Mouse (Mus musculus) heart, postnatal 4 days (tissue): ENCODE measurements around the gene Atg5. TPM values are rescaled to one million over a fixed set of nuclear protein-coding genes. Genes with fewer than 3 reads are reported as not detected.

Experiments used
- DNase-seq: peaks from one replicate; pipeline ENCODE4 v3.0.0; 2021
- total RNA-seq, 2 experiments: library from RNA; stranded (reverse); gene quantifications; 2 replicates each; pipeline ENCODE4 v1.2.3; 2021

The Atg5 gene
- total RNA-seq, 2 experiments from 2014 or later = 15.6 to 15.7 TPM

GRCm38 (mm10) chr10:44354393-44354792, 86.2 kb downstream of the Atg5 start:
- no peak for DNase-seq

GRCm38 (mm10) chr10:44355216-44355615, 87.1 kb downstream of the Atg5 start:
- DNase-seq = no peak

- no peak for DNase-seq
Measured at GRCm38 (mm10) chr10:44356625-44357024, 88.5 kb downstream of the Atg5 start.

- DNase-seq = no peak
Measured at GRCm38 (mm10) chr10:44357316-44357715, 89.2 kb downstream of the Atg5 start.

GRCm38 (mm10) chr10:44358816-44359215, 90.7 kb downstream of the Atg5 start:
- DNase-seq = no peak

GRCm38 (mm10) chr10:44360632-44361031, 92.5 kb downstream of the Atg5 start:
- no peak for DNase-seq

- no peak for DNase-seq
Measured at GRCm38 (mm10) chr10:44362435-44362834, 94.3 kb downstream of the Atg5 start.

GRCm38 (mm10) chr10:44362846-44363245, 94.7 kb downstream of the Atg5 start:
- DNase-seq = no peak

GRCm38 (mm10) chr10:44366186-44366585, 98.0 kb downstream of the Atg5 start:
- no peak for DNase-seq

- DNase-seq = no peak
Measured at GRCm38 (mm10) chr10:44367043-44367442, 98.9 kb downstream of the Atg5 start.

- DNase-seq = no peak
Measured at GRCm38 (mm10) chr10:44368596-44368995, 100.4 kb downstream of the Atg5 start.

- no peak for DNase-seq
Measured at GRCm38 (mm10) chr10:44370666-44371065, 102.5 kb downstream of the Atg5 start.

- DNase-seq = no peak
Measured at GRCm38 (mm10) chr10:44372210-44372609, 104.1 kb downstream of the Atg5 start.

- no peak for DNase-seq
Measured at GRCm38 (mm10) chr10:44374678-44375077, 106.5 kb downstream of the Atg5 start.

GRCm38 (mm10) chr10:44375501-44375900, 107.3 kb downstream of the Atg5 start:
- no peak for DNase-seq

GRCm38 (mm10) chr10:44377821-44378220, 109.7 kb downstream of the Atg5 start:
- DNase-seq = no peak

GRCm38 (mm10) chr10:44378403-44378802, 110.2 kb downstream of the Atg5 start:
- no peak for DNase-seq

- DNase-seq = peak; percentile 59
Measured at GRCm38 (mm10) chr10:44380476-44381208, 112.5 kb downstream of the Atg5 start.

GRCm38 (mm10) chr10:44381397-44381796, 113.2 kb downstream of the Atg5 start:
- DNase-seq = peak; percentile 75

GRCm38 (mm10) chr10:44381948-44382347, 113.8 kb downstream of the Atg5 start:
- DNase-seq = no peak

- no peak for DNase-seq
Measured at GRCm38 (mm10) chr10:44383213-44383612, 115.1 kb downstream of the Atg5 start.

- no peak for DNase-seq
Measured at GRCm38 (mm10) chr10:44385227-44385626, 117.1 kb downstream of the Atg5 start.

- no peak for DNase-seq
Measured at GRCm38 (mm10) chr10:44388706-44389233, 120.6 kb downstream of the Atg5 start.

- DNase-seq = no peak
Measured at GRCm38 (mm10) chr10:44390286-44390685, 122.1 kb downstream of the Atg5 start.
